In genomic region chr9:71981071-71981470, GRCm38 (mm10) we compare ENCODE assay signal across 15 mouse cellular contexts.
"Had no signal": no experiment of that assay in that cellular context is flagged by ENCODE, and none has a peak within 500 bp of the region (broad histone marks: within the 10 kb centered on the region; RNA-seq: fewer than 3 reads in every experiment).

No protein-coding gene starts in this region.

- H3K4me3 ChIP-seq: lung, embryonic 15.5 days; megakaryocyte, embryonic 14.5 days; midbrain, embryonic 12.5 days; midbrain, embryonic 15.5 days; neural tube, embryonic 12.5 days had no signal

- H3K9me3 ChIP-seq: lung, embryonic 15.5 days; megakaryocyte, embryonic 14.5 days; midbrain, embryonic 12.5 days; midbrain, embryonic 15.5 days; neural tube, embryonic 12.5 days had no signal

- DNase-seq: liver, postnatal 0 days; lung, adult 2 months; lung, postnatal 14 days; lung, postnatal 36 days; right cerebral cortex, postnatal 14 days; thymus, adult 18-20 months; thymus, postnatal 14 days; thymus, postnatal 36 days had no signal

- H3K4me2 ChIP-seq: lung, embryonic 15.5 days; midbrain, embryonic 12.5 days; midbrain, embryonic 15.5 days; neural tube, embryonic 12.5 days had no signal

- ATAC-seq: liver, postnatal 0 days; lung, postnatal 0 days; midbrain, embryonic 15.5 days had no signal

- H3K27ac ChIP-seq: lung, embryonic 15.5 days; macrophage; midbrain, embryonic 12.5 days; midbrain, embryonic 15.5 days; neural tube, embryonic 12.5 days had no signal

- H3K27me3 ChIP-seq: lung, embryonic 15.5 days; megakaryocyte, embryonic 14.5 days; midbrain, embryonic 12.5 days; midbrain, embryonic 15.5 days; neural tube, embryonic 12.5 days had no signal

- H3K9ac ChIP-seq: liver, postnatal 0 days; lung, embryonic 15.5 days; midbrain, embryonic 12.5 days; midbrain, embryonic 15.5 days; neural tube, embryonic 12.5 days had no signal

- H3K36me3 ChIP-seq: lung, embryonic 15.5 days; midbrain, embryonic 12.5 days; midbrain, embryonic 15.5 days; neural tube, embryonic 12.5 days had no signal
